Comparison of ENCODE assay signal across 24 mouse cellular contexts in the genomic region with DNA sequence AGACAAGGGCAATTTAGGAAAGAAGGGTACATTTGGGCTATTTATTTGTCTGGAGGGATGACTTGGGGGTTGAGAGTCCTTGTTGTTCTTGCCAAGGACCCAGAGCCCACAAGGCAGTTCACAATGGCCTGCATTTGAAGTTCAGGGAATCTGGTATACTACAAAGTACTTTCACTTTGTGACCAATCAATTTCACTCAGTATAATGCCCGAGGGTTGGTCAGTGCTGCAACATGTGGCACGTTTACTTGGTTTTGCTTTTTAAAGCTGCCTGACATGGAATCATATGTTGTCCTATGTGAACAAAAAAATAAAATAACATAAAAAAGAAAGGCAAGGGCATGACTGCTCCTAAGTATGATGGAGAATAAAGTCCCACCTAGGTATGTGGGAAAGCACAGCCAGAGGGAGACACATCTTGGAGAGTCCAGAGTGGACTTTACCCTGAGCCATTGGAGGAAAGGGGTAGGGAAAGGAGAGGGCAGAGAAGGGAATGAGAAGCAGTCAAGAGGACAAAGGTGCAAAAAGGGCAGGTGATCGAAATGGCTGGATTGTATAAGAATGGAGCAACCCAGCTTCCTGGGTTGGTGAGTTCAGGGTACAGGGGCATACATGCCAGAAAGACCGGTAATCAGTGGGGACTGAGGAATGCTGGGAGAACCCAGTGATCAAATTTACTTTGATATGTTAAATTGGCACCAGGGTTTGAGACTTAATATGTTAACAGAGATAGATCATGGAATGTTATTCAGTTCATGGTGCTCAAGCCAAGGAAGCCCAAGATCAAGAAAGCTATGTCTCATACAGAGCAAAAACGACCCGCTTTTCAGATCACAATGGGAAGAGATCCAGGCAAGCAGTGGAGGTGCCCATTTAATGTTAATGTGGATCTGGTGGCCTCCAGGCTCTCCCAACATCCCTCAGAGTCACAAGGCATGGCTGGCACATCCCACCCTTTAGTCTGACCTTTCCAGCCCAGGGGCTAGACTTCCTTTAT. TPM values are rescaled to one million over a fixed set of nuclear protein-coding genes. Genes with fewer than 3 reads are reported as not detected.
DNase-seq lines count a peak whose midpoint lies in the region; ATAC-seq and TF ChIP-seq lines count a peak whose summit lies in the region.
"Had no signal": no experiment of that assay in that cellular context is flagged by ENCODE, and none has a peak within 500 bp of the region (broad histone marks: within the 10 kb centered on the region; RNA-seq: fewer than 3 reads in every experiment).

No protein-coding gene starts in this region.

- peaks cover 15% of the 10 kb centered on the region for H3K4me1 ChIP-seq in hindbrain, embryonic 10.5 days (replicated peaks)
- no peaks in the 10 kb centered on the region for H3K4me1 ChIP-seq in hindbrain, postnatal 0 days (ENCODE audit: insufficient read depth, low read length)
- peaks cover 19% of the 10 kb centered on the region for H3K4me1 ChIP-seq in midbrain, embryonic 10.5 days
- H3K4me1 ChIP-seq in midbrain, embryonic 13.5 days (replicated peaks), result peaks cover 10% of the 10 kb centered on the region; the same call in 1 of the 2 replicates
- H3K4me1 ChIP-seq in small intestine, adult 2 months (ENCODE audit: control insufficient read depth, insufficient read depth, insufficient read length, low read length), result peaks cover 5% of the 10 kb centered on the region
- H3K4me1 ChIP-seq: hindbrain, embryonic 13.5 days; limb, embryonic 10.5 days had no signal

- no peak overlapping the region for H3K4me2 ChIP-seq in hindbrain, postnatal 0 days (ENCODE audit: low read depth, low read length)
- no peak overlapping the region for H3K4me2 ChIP-seq in midbrain, embryonic 13.5 days (replicated peaks)
- H3K4me2 ChIP-seq: forebrain, embryonic 12.5 days; hindbrain, embryonic 13.5 days; lung, embryonic 14.5 days had no signal

- ATAC-seq in hindbrain, postnatal 0 days, result no peak
- ATAC-seq in midbrain, embryonic 13.5 days, result no peak
- no peak for ATAC-seq in cerebellum, adult (ENCODE audit: insufficient number of reproducible peaks, low FRiP score, low TSS enrichment)
- ATAC-seq: inflammation-experienced regulatory T-cells, adult 6 months had no signal

- WGBS in hindbrain, embryonic 10.5 days, result 84% methylated on average over 6 of the region's 6 CpGs
- WGBS in hindbrain, postnatal 0 days, result 71% methylated on average over 6 of the region's 6 CpGs
- WGBS in midbrain, embryonic 10.5 days, result 79% methylated on average over 6 of the region's 6 CpGs
- 83% methylated on average over 6 of the region's 6 CpGs for WGBS in midbrain, embryonic 13.5 days
- WGBS in small intestine, adult 2 months, result 35% methylated on average over 6 of the region's 6 CpGs

- H3K27ac ChIP-seq in hindbrain, embryonic 10.5 days, result 0 out of 2 replicates have a peak overlapping the region, but pooled peaks have one; percentile 13
- no peak overlapping the region for H3K27ac ChIP-seq in hindbrain, postnatal 0 days
- H3K27ac ChIP-seq in midbrain, embryonic 10.5 days (replicated peaks), result peak overlapping the region; percentile 73
- H3K27ac ChIP-seq in midbrain, embryonic 13.5 days, result no peak overlapping the region
- H3K27ac ChIP-seq in small intestine, adult 2 months (ENCODE audit: insufficient read depth, low read depth, low read length), result peak overlapping the region; percentile 33
- H3K27ac ChIP-seq: hindbrain, embryonic 13.5 days; limb, embryonic 10.5 days had no signal

- H3K4me3 ChIP-seq in hindbrain, embryonic 10.5 days, result no peak overlapping the region
- no peak overlapping the region for H3K4me3 ChIP-seq in hindbrain, postnatal 0 days (ENCODE audit: low read length)
- no peak overlapping the region for H3K4me3 ChIP-seq in midbrain, embryonic 10.5 days
- H3K4me3 ChIP-seq in midbrain, embryonic 13.5 days (replicated peaks), result no peak overlapping the region
- no peak overlapping the region for H3K4me3 ChIP-seq in small intestine, adult 2 months (ENCODE audit: low read depth, low read length)
- H3K4me3 ChIP-seq: forebrain, embryonic 12.5 days; hindbrain, embryonic 13.5 days; limb, embryonic 10.5 days had no signal

- no peaks in the 10 kb centered on the region for H3K9me3 ChIP-seq in hindbrain, embryonic 10.5 days
- H3K9me3 ChIP-seq in hindbrain, postnatal 0 days (ENCODE audit: low read length), result no peaks in the 10 kb centered on the region
- H3K9me3 ChIP-seq in midbrain, embryonic 10.5 days (replicated peaks), result no peaks in the 10 kb centered on the region
- no peaks in the 10 kb centered on the region for H3K9me3 ChIP-seq in midbrain, embryonic 13.5 days
- H3K9me3 ChIP-seq: forebrain, embryonic 12.5 days; hindbrain, embryonic 13.5 days; limb, embryonic 10.5 days had no signal

- no peak for DNase-seq in hindbrain, embryonic 10.5 days (ENCODE audit: low spot score)
- no peak for DNase-seq in hindbrain, postnatal 0 days (ENCODE audit: low spot score)
- no peak for DNase-seq in midbrain, embryonic 10.5 days (ENCODE audit: low spot score)
- peak; percentile 78 for DNase-seq in R1 (ENCODE audit: low read depth, low spot score)
- no peak for DNase-seq in gastrocnemius, postnatal 10 days
- DNase-seq: adrenal gland, adult 2 months; B cell, adult 2 months; cerebellum, adult 9-11 months; gastrocnemius, postnatal 36 days; kidney, postnatal 10 days; liver; lung, embryonic 14.5 days; lung, postnatal 4 days; spleen, adult 18-20 months had no signal

- no peak overlapping the region for H3K9ac ChIP-seq in hindbrain, postnatal 0 days (replicated peaks; ENCODE audit: low read length)
- no peak overlapping the region for H3K9ac ChIP-seq in midbrain, embryonic 13.5 days (replicated peaks)
- H3K9ac ChIP-seq: forebrain, embryonic 12.5 days; hindbrain, embryonic 13.5 days; lung, embryonic 14.5 days had no signal

- TF ChIP-seq CTCF in hindbrain, postnatal 0 days (IDR thresholded peaks at IDR 0.05; ENCODE audit: low read depth), result no peak
- TF ChIP-seq CTCF in small intestine, adult 2 months (IDR thresholded peaks at IDR 0.05; ENCODE audit: extremely low read depth, insufficient read length, insufficient replicate concordance, low read depth, low read length), result no peak

- no peaks in the 10 kb centered on the region for H3K36me3 ChIP-seq in hindbrain, embryonic 10.5 days
- no peaks in the 10 kb centered on the region for H3K36me3 ChIP-seq in hindbrain, postnatal 0 days (ENCODE audit: insufficient read depth, low read length)
- no peaks in the 10 kb centered on the region for H3K36me3 ChIP-seq in midbrain, embryonic 10.5 days
- H3K36me3 ChIP-seq in midbrain, embryonic 13.5 days, result no peaks in the 10 kb centered on the region
- no peaks in the 10 kb centered on the region for H3K36me3 ChIP-seq in small intestine, adult 2 months (ENCODE audit: control insufficient read depth, insufficient read depth, low read length)
- H3K36me3 ChIP-seq: forebrain, embryonic 12.5 days; hindbrain, embryonic 13.5 days; limb, embryonic 10.5 days had no signal

- H3K27me3 ChIP-seq in hindbrain, embryonic 10.5 days (ENCODE audit: insufficient read depth, poor library complexity, severe bottlenecking), result no peaks in the 10 kb centered on the region
- H3K27me3 ChIP-seq in hindbrain, postnatal 0 days (ENCODE audit: insufficient read depth, low read length), result no peaks in the 10 kb centered on the region
- no peaks in the 10 kb centered on the region for H3K27me3 ChIP-seq in midbrain, embryonic 10.5 days (ENCODE audit: low read depth, poor library complexity, severe bottlenecking)
- no peaks in the 10 kb centered on the region for H3K27me3 ChIP-seq in midbrain, embryonic 13.5 days
- H3K27me3 ChIP-seq in small intestine, adult 2 months (ENCODE audit: control insufficient read depth, insufficient read depth, low read length), result no peaks in the 10 kb centered on the region
- H3K27me3 ChIP-seq: CH12.LX; forebrain, embryonic 12.5 days; hindbrain, embryonic 13.5 days had no signal

- no peak for TF ChIP-seq POLR2A in small intestine, adult 2 months (IDR thresholded peaks at IDR 0.05; ENCODE audit: low read depth, low read length)

RNA-seq across cellular contexts. Expression of gene Arhgap42, which starts 29.0 kb away (rescaled TPM):
- 23.5 and 23.6 TPM in 2 replicates for polyA plus RNA-seq in hindbrain, embryonic 10.5 days (2016; fragmentation: Nextera tagmentation; extraction: Ambion mirVana)
- total RNA-seq in hindbrain, postnatal 0 days (2014; rRNA removed), result 5.9 and 13.0 TPM in 2 replicates
- 13.0 and 15.4 TPM in 2 replicates for polyA plus RNA-seq in hindbrain, postnatal 0 days (2015; fragmentation: Nextera tagmentation; extraction: Ambion mirVana)
- 23.8 and 24.8 TPM in 2 replicates for polyA plus RNA-seq in midbrain, embryonic 10.5 days (2016; fragmentation: Nextera tagmentation; extraction: Ambion mirVana)
- polyA plus RNA-seq in midbrain, embryonic 13.5 days (2015; fragmentation: Nextera tagmentation; extraction: Ambion mirVana), result 15.5 and 19.5 TPM in 2 replicates
- polyA plus RNA-seq in small intestine, adult 2 months (2012; rRNA removed), result 17.4 and 39.2 TPM in 2 replicates
- 10 to 100 TPM in 1 of 2 experiments, 1 to 10 TPM in 1; 8.0 to 10.0 TPM for total RNA-seq in gastrocnemius, postnatal 10 days (2021)
- total RNA-seq: CH12.LX; megakaryocyte-erythroid progenitor cell, adult 5-6 weeks; neutrophil, adult 5-6 weeks had no signal
- polyA plus RNA-seq: inflammation-experienced regulatory T-cells, adult 6 months had no signal

Comparison
In these comparisons a context has a peak if more than half of its experiments do, and no peak if none do; other contexts are left out.
1. H3K27ac ChIP-seq: peak in hindbrain, embryonic 10.5 days (single experiment), midbrain, embryonic 10.5 days (single experiment) and small intestine, adult 2 months (single experiment); none in hindbrain, postnatal 0 days (single experiment) and midbrain, embryonic 13.5 days (single experiment).